Mouse (Mus musculus): ENCODE results near the gene Alk. TPM values are rescaled to one million over a fixed set of nuclear protein-coding genes. Genes with fewer than 3 reads are reported as not detected.

Alk gene
- polyA plus RNA-seq, 2 experiments = 0.02 to 0.03 TPM

DNA sequence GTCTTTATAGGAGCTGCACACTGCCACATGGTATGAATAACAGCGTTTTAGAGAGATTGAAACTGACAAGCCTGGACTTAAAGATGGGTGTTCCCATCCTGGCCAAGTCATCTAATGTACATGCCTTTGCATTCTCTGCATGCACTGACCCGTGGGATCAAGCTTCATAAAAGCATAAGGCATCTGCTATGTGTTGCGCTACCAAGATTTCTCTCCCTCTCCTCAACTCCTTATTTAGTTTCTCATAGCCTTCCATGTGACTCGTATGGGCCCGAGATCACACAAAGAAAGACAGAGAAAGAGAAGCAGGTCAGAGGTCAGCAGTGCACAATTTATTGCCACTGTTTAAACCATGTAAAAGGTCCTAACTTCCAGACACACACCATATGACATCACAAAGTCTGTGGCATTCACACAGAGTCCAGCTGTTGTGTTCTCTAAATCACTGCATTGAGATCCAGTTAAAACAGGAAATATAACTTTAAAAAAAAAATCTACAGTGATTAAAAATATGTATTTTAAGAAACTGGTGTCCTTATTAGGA lies 247.6 kb downstream of the Alk start:
- no peak overlapping the region for H3K4me2 ChIP-seq (ENCODE audit: low read depth)
- WGBS (ENCODE audit: insufficient replicate concordance) = 50% methylated on average over 5 of the region's 5 CpGs
- ATAC-seq (ENCODE audit: insufficient read depth) (no peak), DNase-seq (ENCODE audit: low read depth in 3 of 3, low spot score in 3 of 3) (no peak)
- no peak overlapping the region for H3K9ac ChIP-seq (replicated peaks)
- H3K9me3 ChIP-seq (ENCODE audit: control insufficient read depth, low read length) = no peaks in the 10 kb centered on the region; the same call in 1 of the 2 replicates
- no peaks in the 10 kb centered on the region for H3K36me3 ChIP-seq (replicated peaks; ENCODE audit: control insufficient read depth, insufficient read depth, low read depth)
- H3K4me3 ChIP-seq (ENCODE audit: insufficient read depth in 1 of 2, low read depth in 2 of 2, low read length in 2 of 2) = no peak overlapping the region
- no peaks in the 10 kb centered on the region for H3K4me1 ChIP-seq (replicated peaks; ENCODE audit: control insufficient read depth in 2 of 2, insufficient read depth in 2 of 2, low read length in 1 of 2)
- TF ChIP-seq CTCF (IDR thresholded peaks at IDR 0.05; ENCODE audit: low read depth) = no peak
- TF ChIP-seq EP300 (IDR thresholded peaks at IDR 0.05; ENCODE audit: low read depth) = no peak
- no peak overlapping the region for H3K27ac ChIP-seq
- no peaks in the 10 kb centered on the region for H3K27me3 ChIP-seq (ENCODE audit: control insufficient read depth, insufficient read depth, low read length)

DNA sequence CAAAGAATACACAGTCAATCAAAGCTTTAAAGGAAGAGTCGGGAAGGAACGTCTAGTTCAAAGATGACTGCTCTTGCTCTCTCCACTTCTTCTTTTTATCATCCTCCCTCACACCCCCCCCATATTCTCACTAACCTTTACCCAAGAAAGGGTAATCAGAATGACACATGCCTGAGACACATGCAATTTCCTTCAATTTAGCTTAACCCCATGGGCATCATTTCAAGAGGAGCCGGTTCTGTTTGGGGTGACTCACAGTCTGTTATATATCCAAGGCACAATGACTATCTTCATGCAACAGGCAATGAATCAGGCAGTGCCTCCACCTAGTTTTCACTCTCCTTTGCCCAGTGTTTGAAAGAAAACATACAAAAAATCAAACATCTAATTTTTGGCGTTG lies 265.0 kb downstream of the Alk start:
- no peaks in the 10 kb centered on the region for H3K9me3 ChIP-seq (ENCODE audit: control insufficient read depth, low read length)
- TF ChIP-seq CTCF (IDR thresholded peaks at IDR 0.05; ENCODE audit: low read depth) = no peak
- TF ChIP-seq EP300 (IDR thresholded peaks at IDR 0.05; ENCODE audit: low read depth) = no peak
- DNase-seq (ENCODE audit: low read depth in 3 of 3, low spot score in 3 of 3) (no peak), ATAC-seq (ENCODE audit: insufficient read depth) (no peak)
- H3K4me3 ChIP-seq (ENCODE audit: insufficient read depth in 1 of 2, low read depth in 2 of 2, low read length in 2 of 2) = no peak overlapping the region
- WGBS (ENCODE audit: insufficient replicate concordance) = 77% methylated on average over 4 of the region's 4 CpGs
- H3K27ac ChIP-seq = no peak overlapping the region
- no peak overlapping the region for H3K4me2 ChIP-seq (ENCODE audit: low read depth)
- no peak overlapping the region for H3K9ac ChIP-seq (replicated peaks)
- H3K4me1 ChIP-seq (replicated peaks; ENCODE audit: control insufficient read depth in 2 of 2, insufficient read depth in 2 of 2, low read length in 1 of 2) = no peaks in the 10 kb centered on the region
- H3K36me3 ChIP-seq (replicated peaks; ENCODE audit: control insufficient read depth, insufficient read depth, low read depth) = no peaks in the 10 kb centered on the region
- H3K27me3 ChIP-seq (ENCODE audit: control insufficient read depth, insufficient read depth, low read length) = no peaks in the 10 kb centered on the region

DNA sequence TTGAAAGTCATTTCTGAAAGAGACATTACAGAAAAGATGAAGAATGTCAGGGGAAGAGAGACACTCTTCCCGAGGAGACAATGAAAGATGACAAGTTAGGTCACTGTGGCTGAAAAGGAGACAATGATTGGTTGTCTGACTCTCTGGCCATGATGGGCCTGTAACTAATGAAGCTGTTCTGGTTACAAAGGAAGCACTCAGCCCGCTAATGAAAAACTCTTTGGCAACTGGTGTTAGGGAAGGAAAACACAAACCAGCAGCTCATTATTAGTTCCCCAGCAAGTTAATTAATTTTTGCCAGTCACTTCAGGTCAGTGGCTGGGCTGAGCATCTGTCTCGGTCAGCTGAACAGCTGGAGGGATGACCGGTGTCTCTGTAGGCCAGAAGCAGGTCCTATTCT lies 271.5 kb downstream of the Alk start:
- H3K9me3 ChIP-seq (ENCODE audit: control insufficient read depth, low read length) = no peaks in the 10 kb centered on the region
- 70% methylated on average over 4 of the region's 4 CpGs for WGBS (ENCODE audit: insufficient replicate concordance)
- ATAC-seq (ENCODE audit: insufficient read depth) = no peak

DNA sequence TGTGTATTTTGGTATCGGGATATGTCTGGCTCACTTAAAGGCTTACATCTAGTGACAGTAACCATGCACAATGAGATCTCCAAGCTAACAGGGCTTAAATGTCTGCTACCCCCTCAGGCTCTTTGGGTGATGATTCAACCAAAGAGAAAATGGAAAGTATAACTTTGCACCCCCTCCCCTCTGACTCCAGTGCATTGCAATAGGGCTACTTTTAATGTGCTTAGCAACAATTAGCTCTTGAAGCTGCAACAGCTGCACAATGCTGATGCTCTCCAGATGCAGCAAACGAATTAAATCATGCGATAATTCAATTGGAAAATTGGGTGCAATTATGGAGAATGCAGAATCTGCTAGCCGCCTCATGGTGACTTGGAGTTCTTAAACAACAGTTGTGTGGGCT lies 278.5 kb downstream of the Alk start:
- Histone ChIP-seq H3K4me2 (ENCODE audit: low read depth) (no peak overlapping the region), H3K9ac (replicated peaks) (no peak overlapping the region), H3K27me3 (ENCODE audit: control insufficient read depth, insufficient read depth, low read length) (no peaks in the 10 kb centered on the region), H3K4me3 (ENCODE audit: insufficient read depth in 1 of 2, low read depth in 2 of 2, low read length in 2 of 2) (no peak overlapping the region), H3K4me1 (replicated peaks; ENCODE audit: control insufficient read depth in 2 of 2, insufficient read depth in 2 of 2, low read length in 1 of 2) (no peaks in the 10 kb centered on the region), H3K27ac (no peak overlapping the region), H3K36me3 (replicated peaks; ENCODE audit: control insufficient read depth, insufficient read depth, low read depth) (no peaks in the 10 kb centered on the region), H3K9me3 (ENCODE audit: control insufficient read depth, low read length) (no peaks in the 10 kb centered on the region)
- ATAC-seq (ENCODE audit: insufficient read depth) (no peak), DNase-seq (ENCODE audit: low read depth in 3 of 3, low spot score in 3 of 3) (no peak)
- TF ChIP-seq CTCF (IDR thresholded peaks at IDR 0.05; ENCODE audit: low read depth) (no peak), EP300 (IDR thresholded peaks at IDR 0.05; ENCODE audit: low read depth) (no peak)
- 62% methylated on average over 4 of the region's 4 CpGs for WGBS (ENCODE audit: insufficient replicate concordance)

More for the DNA sequence above, 271.5 kb downstream of the Alk start:
- no peaks in the 10 kb centered on the region for H3K27me3 ChIP-seq (ENCODE audit: control insufficient read depth, insufficient read depth, low read length)
- H3K4me1 ChIP-seq (replicated peaks; ENCODE audit: control insufficient read depth in 2 of 2, insufficient read depth in 2 of 2, low read length in 1 of 2) = no peaks in the 10 kb centered on the region
- no peak overlapping the region for H3K27ac ChIP-seq
- H3K36me3 ChIP-seq (replicated peaks; ENCODE audit: control insufficient read depth, insufficient read depth, low read depth) = no peaks in the 10 kb centered on the region
- no peak for TF ChIP-seq CTCF (IDR thresholded peaks at IDR 0.05; ENCODE audit: low read depth)
- no peak for TF ChIP-seq EP300 (IDR thresholded peaks at IDR 0.05; ENCODE audit: low read depth)
- no peak overlapping the region for H3K9ac ChIP-seq (replicated peaks)
- no peak overlapping the region for H3K4me3 ChIP-seq (ENCODE audit: insufficient read depth in 1 of 2, low read depth in 2 of 2, low read length in 2 of 2)
- no peak for DNase-seq (ENCODE audit: low read depth in 3 of 3, low spot score in 3 of 3)
- no peak overlapping the region for H3K4me2 ChIP-seq (ENCODE audit: low read depth)

DNA sequence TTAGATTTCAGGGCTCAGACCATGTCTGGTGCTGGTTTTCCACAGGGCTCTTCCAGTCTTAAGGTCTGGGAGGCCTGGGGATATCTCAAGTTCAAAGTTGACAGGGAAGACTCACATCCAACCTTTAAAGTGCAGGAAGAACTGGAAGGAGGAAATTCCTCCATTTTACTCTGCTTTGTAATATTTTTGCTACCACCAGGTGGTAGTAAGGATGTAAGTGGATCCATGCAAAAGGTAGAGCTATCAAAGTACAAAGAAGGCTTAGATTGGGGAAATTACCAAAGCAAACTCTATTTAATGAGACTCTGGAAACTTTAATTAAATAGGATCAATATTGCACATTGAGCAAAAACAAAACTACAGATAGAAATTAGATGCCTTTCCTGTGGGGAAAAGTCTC lies 284.9 kb downstream of the Alk start:
- Histone ChIP-seq H3K4me1 (replicated peaks; ENCODE audit: control insufficient read depth in 2 of 2, insufficient read depth in 2 of 2, low read length in 1 of 2) (no peaks in the 10 kb centered on the region), H3K9ac (replicated peaks) (no peak overlapping the region), H3K4me3 (ENCODE audit: insufficient read depth in 1 of 2, low read depth in 2 of 2, low read length in 2 of 2) (no peak overlapping the region), H3K9me3 (ENCODE audit: control insufficient read depth, low read length) (no peaks in the 10 kb centered on the region), H3K27ac (no peak overlapping the region), H3K36me3 (replicated peaks; ENCODE audit: control insufficient read depth, insufficient read depth, low read depth) (no peaks in the 10 kb centered on the region), H3K4me2 (ENCODE audit: low read depth) (no peak overlapping the region), H3K27me3 (ENCODE audit: control insufficient read depth, insufficient read depth, low read length) (no peaks in the 10 kb centered on the region)
- no peak for ATAC-seq (ENCODE audit: insufficient read depth)
- DNase-seq (ENCODE audit: low read depth in 3 of 3, low spot score in 3 of 3) = no peak
- TF ChIP-seq EP300 (IDR thresholded peaks at IDR 0.05; ENCODE audit: low read depth) (no peak), CTCF (IDR thresholded peaks at IDR 0.05; ENCODE audit: low read depth) (no peak)

Measured in liver, embryonic 14.5 days (tissue).